Mouse (Mus musculus): ENCODE data around the gene Rpl32. TPM values are rescaled to one million over a fixed set of nuclear protein-coding genes. Genes with fewer than 3 reads are reported as not detected.
A peak's percentile ranks its signal among the peaks of the same experiment; 100 is the strongest.

Gene Rpl32
- polyA plus RNA-seq, 1 experiment = 4,367 TPM

DNA sequence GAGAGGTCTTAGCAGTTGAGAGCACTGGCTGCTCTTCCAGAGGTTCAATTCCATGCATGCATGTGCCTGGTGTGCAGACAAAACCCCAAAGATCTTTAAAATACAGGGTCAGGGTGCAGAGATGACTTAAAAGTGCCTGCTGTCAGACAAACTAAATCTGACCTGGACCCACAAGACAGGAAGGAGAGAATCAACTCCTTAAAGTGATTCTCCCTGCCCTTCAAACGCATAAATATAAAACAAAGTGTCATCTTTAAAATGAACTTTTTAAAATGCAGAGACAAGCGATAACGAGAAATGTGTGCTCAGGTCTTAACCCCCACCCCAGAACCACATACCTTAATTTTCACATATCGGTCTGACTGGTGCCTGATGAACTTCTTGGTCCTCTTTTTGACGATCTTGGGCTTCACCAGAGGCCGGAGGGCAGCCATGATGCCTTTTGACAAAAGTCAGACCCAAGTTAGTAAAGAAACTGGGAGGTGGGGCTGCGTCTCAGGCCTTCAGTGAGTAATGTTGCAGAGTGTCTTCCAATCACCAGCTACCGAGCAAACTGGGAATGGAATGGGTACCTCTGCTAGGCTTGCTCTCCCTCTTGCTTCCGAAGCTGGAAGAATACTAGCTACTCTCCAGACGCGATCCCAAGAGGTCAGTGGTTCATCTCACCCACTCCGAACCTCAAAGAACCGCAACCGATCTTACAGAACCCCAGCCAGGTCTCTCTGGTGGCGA is 917 bp downstream of the Rpl32 start:
- TF ChIP-seq E2F4 (IDR thresholded peaks at IDR 0.05; ENCODE audit: insufficient read depth) = no peak
- TF ChIP-seq REST (IDR thresholded peaks at IDR 0.05; ENCODE audit: insufficient read depth, insufficient read length) = no peak
- no peak for TF ChIP-seq TCF3 (IDR thresholded peaks at IDR 0.05; ENCODE audit: insufficient read length, low read depth)
- no peak for TF ChIP-seq USF1 (IDR thresholded peaks at IDR 0.05; ENCODE audit: low read depth)
- TF ChIP-seq POLR2A (IDR thresholded peaks at IDR 0.05; ENCODE audit: insufficient read length, low read depth) = peak; percentile 49
- TF ChIP-seq MYOG (IDR thresholded peaks at IDR 0.05; ENCODE audit: control insufficient read depth in 1 of 3, insufficient read depth in 1 of 3, insufficient read length in 2 of 3, low read depth in 2 of 3) = no peak
- TF ChIP-seq POLR2AphosphoS2 (IDR thresholded peaks at IDR 0.05; ENCODE audit: insufficient read length, low read depth) = peak; percentile 52
- no peak for TF ChIP-seq CEBPB (IDR thresholded peaks at IDR 0.05; ENCODE audit: insufficient read depth, poor library complexity, severe bottlenecking)
- H3K36me3 ChIP-seq (ENCODE audit: control insufficient read depth, insufficient read depth) = peaks cover 16% of the 10 kb centered on the region
- peak overlapping the region; percentile 94 for H3K4me3 ChIP-seq

GRCm38 (mm10) chr6:115804432-115805192 is 3.9 kb downstream of the Rpl32 start:
- Histone ChIP-seq H3K4me2 (ENCODE audit: low read depth) (no peak overlapping the region), H3K79me2 (ENCODE audit: control insufficient read depth, insufficient read depth) (peaks cover 31% of the 10 kb centered on the region), H3K27me3 (ENCODE audit: control insufficient read depth, insufficient read depth, insufficient read length) (no peaks in the 10 kb centered on the region), H3K4me3 (no peak overlapping the region), H3K36me3 (ENCODE audit: control insufficient read depth, insufficient read depth) (peaks cover 19% of the 10 kb centered on the region), H3ac (ENCODE audit: control insufficient read depth, insufficient read length) (no peak overlapping the region)
- TF ChIP-seq CEBPB (IDR thresholded peaks at IDR 0.05; ENCODE audit: insufficient read depth, poor library complexity, severe bottlenecking) (no peak), USF1 (IDR thresholded peaks at IDR 0.05; ENCODE audit: low read depth) (no peak), TCF12 (IDR thresholded peaks at IDR 0.05; ENCODE audit: insufficient read depth, poor library complexity, severe bottlenecking) (no peak), MAX (IDR thresholded peaks at IDR 0.05; ENCODE audit: low read depth) (no peak), E2F4 (IDR thresholded peaks at IDR 0.05; ENCODE audit: insufficient read depth) (no peak), TCF3 (IDR thresholded peaks at IDR 0.05; ENCODE audit: insufficient read length, low read depth) (no peak), POLR2A (IDR thresholded peaks at IDR 0.05; ENCODE audit: insufficient read length, low read depth) (no peak), MYOG (IDR thresholded peaks at IDR 0.05; ENCODE audit: control insufficient read depth in 1 of 3, insufficient read depth in 1 of 3, insufficient read length in 2 of 3, low read depth in 2 of 3) (no peak), REST (IDR thresholded peaks at IDR 0.05; ENCODE audit: insufficient read depth, insufficient read length) (no peak), MYOD1 (IDR thresholded peaks at IDR 0.05; ENCODE audit: control insufficient read depth in 1 of 3, insufficient read length in 2 of 3, low read depth in 2 of 3) (no peak), SRF (IDR thresholded peaks at IDR 0.05; ENCODE audit: control insufficient read depth, insufficient read length, low read depth) (no peak), POLR2AphosphoS2 (IDR thresholded peaks at IDR 0.05; ENCODE audit: insufficient read length, low read depth) (no peak)

More for the DNA sequence above, 917 bp downstream of the Rpl32 start:
- H3K4me2 ChIP-seq (ENCODE audit: low read depth) = peak overlapping the region; percentile 85
- H3ac ChIP-seq (ENCODE audit: control insufficient read depth, insufficient read length) = peak overlapping the region; percentile 22
- peaks cover 31% of the 10 kb centered on the region for H3K79me2 ChIP-seq (ENCODE audit: control insufficient read depth, insufficient read depth)
- H3K27me3 ChIP-seq (ENCODE audit: control insufficient read depth, insufficient read depth, insufficient read length) = no peaks in the 10 kb centered on the region

DNA sequence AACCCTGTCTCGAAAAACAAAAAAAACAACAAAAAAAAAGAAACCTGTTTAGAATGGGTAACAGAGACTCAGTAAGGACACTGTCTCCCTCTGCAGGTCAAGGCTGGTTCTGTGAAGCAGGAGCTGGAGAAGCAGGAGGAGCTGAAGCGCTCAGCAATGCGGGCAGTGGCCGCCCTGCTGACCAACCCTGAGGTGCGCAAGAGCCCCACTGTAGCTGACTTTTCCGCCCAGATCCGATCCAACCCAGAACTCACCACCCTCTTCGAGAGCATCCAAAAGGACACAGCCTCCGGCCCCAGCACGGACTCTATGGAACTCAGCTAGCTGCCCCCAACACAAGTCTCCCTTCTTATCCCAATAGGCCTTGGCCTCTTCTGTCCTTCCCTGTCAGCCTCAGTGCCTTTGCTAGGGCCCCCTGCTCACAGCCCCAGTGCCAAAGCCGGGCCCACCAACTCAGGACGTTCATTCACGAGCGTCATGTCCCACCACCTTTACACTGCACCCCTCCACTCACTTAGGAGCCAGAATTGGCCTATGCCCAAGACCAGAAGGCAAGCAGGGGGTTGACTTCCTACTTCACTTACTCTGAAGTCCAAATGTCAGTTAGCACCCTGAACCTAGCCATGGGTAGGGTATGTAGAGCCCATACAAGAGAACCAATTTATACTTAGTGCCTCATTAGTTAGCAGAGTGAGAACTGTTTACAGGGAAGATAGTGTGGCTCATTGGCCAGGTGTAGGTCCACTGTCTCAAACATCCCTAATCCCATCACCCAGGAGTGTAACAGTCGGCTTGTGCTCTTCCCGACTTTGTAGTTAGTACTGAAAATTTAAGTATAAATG is 4.8 kb downstream of the Rpl32 start:
- Histone ChIP-seq H3K79me2 (ENCODE audit: control insufficient read depth, insufficient read depth) (peaks cover 31% of the 10 kb centered on the region), H3K4me2 (ENCODE audit: low read depth) (no peak overlapping the region), H3K36me3 (ENCODE audit: control insufficient read depth, insufficient read depth) (peaks cover 24% of the 10 kb centered on the region), H3K4me3 (no peak overlapping the region), H3K27me3 (ENCODE audit: control insufficient read depth, insufficient read depth, insufficient read length) (no peaks in the 10 kb centered on the region), H3ac (ENCODE audit: control insufficient read depth, insufficient read length) (no peak overlapping the region)
- TF ChIP-seq MAX (IDR thresholded peaks at IDR 0.05; ENCODE audit: low read depth) (no peak), MYOG (IDR thresholded peaks at IDR 0.05; ENCODE audit: control insufficient read depth in 1 of 3, insufficient read depth in 1 of 3, insufficient read length in 2 of 3, low read depth in 2 of 3) (no peak), POLR2AphosphoS2 (IDR thresholded peaks at IDR 0.05; ENCODE audit: insufficient read length, low read depth) (peak; percentile 73), E2F4 (IDR thresholded peaks at IDR 0.05; ENCODE audit: insufficient read depth) (no peak), REST (IDR thresholded peaks at IDR 0.05; ENCODE audit: insufficient read depth, insufficient read length) (no peak), SRF (IDR thresholded peaks at IDR 0.05; ENCODE audit: control insufficient read depth, insufficient read length, low read depth) (no peak)

DNA sequence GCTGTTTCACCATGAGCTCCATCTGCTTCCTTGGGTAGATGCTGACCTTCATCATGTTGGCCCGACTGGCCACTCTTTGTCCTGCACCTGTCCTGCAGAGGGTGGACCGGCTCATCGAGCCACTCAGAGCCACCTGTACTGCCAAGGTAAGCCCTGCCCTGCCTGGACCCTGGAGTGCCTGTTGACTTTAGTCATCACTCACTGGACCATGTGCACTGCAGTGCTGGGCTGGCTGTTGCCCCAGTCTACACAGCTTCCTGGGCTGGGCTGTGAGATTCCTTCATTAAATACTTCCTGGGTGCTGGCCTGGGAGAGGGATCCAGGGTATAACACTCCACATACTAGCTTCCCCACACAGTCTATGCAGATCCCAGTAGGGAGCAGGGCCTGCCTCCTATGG is 6.7 kb downstream of the Rpl32 start:
- H3K4me3 ChIP-seq = no peak overlapping the region

More for the DNA sequence above, 6.7 kb downstream of the Rpl32 start:
- no peak overlapping the region for H3K4me2 ChIP-seq (ENCODE audit: low read depth)
- H3K27me3 ChIP-seq (ENCODE audit: control insufficient read depth, insufficient read depth, insufficient read length) = no peaks in the 10 kb centered on the region
- no peak overlapping the region for H3ac ChIP-seq (ENCODE audit: control insufficient read depth, insufficient read length)
- TF ChIP-seq SRF (IDR thresholded peaks at IDR 0.05; ENCODE audit: control insufficient read depth, insufficient read length, low read depth) (no peak), POLR2A (IDR thresholded peaks at IDR 0.05; ENCODE audit: insufficient read length, low read depth) (peak; percentile 45), REST (IDR thresholded peaks at IDR 0.05; ENCODE audit: insufficient read depth, insufficient read length) (no peak), POLR2AphosphoS2 (IDR thresholded peaks at IDR 0.05; ENCODE audit: insufficient read length, low read depth) (peak; percentile 65), MYOG (IDR thresholded peaks at IDR 0.05; ENCODE audit: control insufficient read depth in 1 of 3, insufficient read depth in 1 of 3, insufficient read length in 2 of 3, low read depth in 2 of 3) (no peak), MAX (IDR thresholded peaks at IDR 0.05; ENCODE audit: low read depth) (no peak)
- peaks cover 15% of the 10 kb centered on the region for H3K79me2 ChIP-seq (ENCODE audit: control insufficient read depth, insufficient read depth)
- H3K36me3 ChIP-seq (ENCODE audit: control insufficient read depth, insufficient read depth) = peaks cover 25% of the 10 kb centered on the region

All from myocyte (in vitro differentiated cells).